Mouse (Mus musculus): Measurements from ENCODE around the gene Tpi1.
A peak's percentile ranks its signal among the peaks of the same experiment; 100 is the strongest.

The Tpi1 gene

GRCm38 (mm10) chr6:124770013-124770412, 44.1 kb downstream of the Tpi1 start:
- DNase-seq (ENCODE audit: low spot score): no peak

- peak; percentile 62 for DNase-seq (ENCODE audit: low spot score)
Measured at GRCm38 (mm10) chr6:124769101-124769765, 44.9 kb downstream of the Tpi1 start, which contains the start of gene Eno2. Eno2 (minus strand) TSS chr6:124769673.

GRCm38 (mm10) chr6:124768704-124769044, 45.4 kb downstream of the Tpi1 start:
- DNase-seq (ENCODE audit: low spot score): no peak

- DNase-seq (ENCODE audit: low spot score): peak; percentile 54
Measured at GRCm38 (mm10) chr6:124767920-124768703, 46.0 kb downstream of the Tpi1 start.

- DNase-seq (ENCODE audit: low spot score): no peak
Measured at GRCm38 (mm10) chr6:124767536-124767919, 46.6 kb downstream of the Tpi1 start.

- DNase-seq (ENCODE audit: low spot score): no peak
Measured at GRCm38 (mm10) chr6:124765951-124766350, 48.1 kb downstream of the Tpi1 start.
